Mouse (Mus musculus): ENCODE data around the gene Cyp2c23.

DNA sequence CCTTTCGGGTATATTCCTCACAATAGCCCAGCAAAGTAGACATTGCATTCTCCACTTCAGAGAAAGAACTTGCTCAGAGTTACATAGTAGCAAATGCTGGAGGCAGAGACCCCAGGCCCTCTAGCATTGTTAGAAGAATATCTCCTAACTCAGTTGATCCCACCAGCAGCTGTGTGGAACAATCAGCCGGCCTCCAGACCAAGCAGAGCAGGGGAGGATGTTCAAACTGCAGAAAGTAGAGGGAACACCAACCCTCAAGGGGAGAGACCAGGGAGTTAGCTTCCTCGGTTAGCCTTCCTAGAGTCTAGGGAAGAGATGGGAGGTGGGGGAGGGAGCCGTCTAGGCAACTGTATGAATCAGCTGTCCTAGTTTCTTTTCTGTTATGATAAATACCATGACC lies 36.5 kb downstream of the Cyp2c23 start:
- TF ChIP-seq CTCF (IDR thresholded peaks at IDR 0.05; ENCODE audit: extremely low read depth, insufficient read depth, insufficient read length, insufficient replicate concordance) (no peak), POLR2A (IDR thresholded peaks at IDR 0.05; ENCODE audit: low read depth, low read length) (no peak)
